Mouse (Mus musculus): ENCODE data around the gene Tex2.

DNA sequence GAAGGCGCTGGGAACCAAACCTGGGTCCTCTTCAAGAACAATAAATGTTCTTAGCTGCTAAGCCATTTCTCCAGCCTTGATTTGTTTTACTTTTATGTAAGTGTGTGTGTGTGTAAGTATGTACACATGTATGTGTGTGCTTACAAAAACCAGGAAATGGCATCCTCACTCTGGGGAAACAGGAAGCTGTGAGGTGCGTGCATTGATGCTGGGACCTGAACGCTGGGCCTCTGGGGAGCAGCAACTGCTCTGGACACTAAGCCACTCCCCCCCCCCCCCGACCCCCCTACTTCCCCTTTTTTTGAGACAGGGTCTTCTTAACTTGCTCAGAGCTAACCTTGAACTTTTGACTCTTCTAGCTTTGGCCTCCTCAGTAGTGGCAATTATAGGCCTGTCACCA lies 62.8 kb downstream of the Tex2 start:
- TF ChIP-seq SMC3 (IDR thresholded peaks at IDR 0.05; ENCODE audit: low read depth, low read length) (no peak), CTCF (conservative IDR thresholded peaks at IDR 0.05 in 1 of 2, IDR thresholded peaks at IDR 0.05 in 1 of 2; ENCODE audit: low read depth in 2 of 2, low read length in 2 of 2) (no peak), BHLHE40 (IDR thresholded peaks at IDR 0.05; ENCODE audit: low read depth, low read length) (no peak), MAX (IDR thresholded peaks at IDR 0.05; ENCODE audit: low read length) (no peak), CHD1 (IDR thresholded peaks at IDR 0.05; ENCODE audit: low read depth, low read length) (no peak), POLR2AphosphoS2 (IDR thresholded peaks at IDR 0.05; ENCODE audit: low read depth, low read length) (no peak), EP300 (IDR thresholded peaks at IDR 0.05; ENCODE audit: low read length) (no peak), IRF4 (IDR thresholded peaks at IDR 0.05; ENCODE audit: low read depth, low read length) (no peak), ZKSCAN1 (IDR thresholded peaks at IDR 0.05; ENCODE audit: borderline replicate concordance, low read depth, low read length) (no peak), POLR2A (IDR thresholded peaks at IDR 0.05; ENCODE audit: low read depth, low read length) (no peak), E2F4 (IDR thresholded peaks at IDR 0.05; ENCODE audit: insufficient replicate concordance, low read depth, low read length) (no peak)

Measured in CH12.LX (cell line).